ENCODE assay signal across 29 mouse cellular contexts in the genomic region with DNA sequence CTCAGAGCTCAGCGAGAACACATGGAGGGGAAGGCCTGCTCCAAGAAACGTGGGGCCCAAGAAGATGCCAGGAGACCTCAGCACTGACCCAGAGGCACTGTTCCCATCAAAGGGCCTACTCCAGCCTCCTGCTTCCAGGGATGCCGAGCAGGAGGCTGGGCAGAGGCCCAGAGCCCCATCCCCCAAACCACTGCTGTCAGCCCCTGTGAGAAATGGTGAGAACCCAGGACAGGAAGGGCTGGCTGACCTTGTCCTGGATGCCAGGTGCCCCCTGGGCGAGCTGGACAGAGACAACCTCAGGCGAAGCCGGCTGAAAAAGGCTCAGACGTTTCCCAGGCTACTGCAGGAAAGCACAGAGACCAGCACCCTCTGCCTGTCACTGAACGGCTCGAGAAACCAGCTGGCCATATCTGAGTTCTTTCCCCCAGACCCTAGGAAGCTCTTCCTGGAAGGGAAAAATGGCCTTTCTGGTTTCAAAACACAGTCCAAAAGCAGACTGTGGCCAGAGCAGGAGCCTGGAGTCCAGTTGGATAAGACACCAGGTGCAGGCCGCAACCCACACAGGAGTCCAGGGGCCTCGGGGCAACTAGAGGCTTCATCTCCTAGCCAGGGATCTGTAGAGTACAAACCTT. TPM values are rescaled to one million over a fixed set of nuclear protein-coding genes. Genes with fewer than 3 reads are reported as not detected.
DNase-seq lines count a peak whose midpoint lies in the region; ATAC-seq and TF ChIP-seq lines count a peak whose summit lies in the region.
"Had no signal": no experiment of that assay in that cellular context is flagged by ENCODE, and none has a peak within 500 bp of the region (broad histone marks: within the 10 kb centered on the region; RNA-seq: fewer than 3 reads in every experiment).

No protein-coding gene starts in this region.

- H3K36me3 ChIP-seq in forebrain, embryonic 12.5 days (replicated peaks) = no peaks in the 10 kb centered on the region
- no peaks in the 10 kb centered on the region for H3K36me3 ChIP-seq in forebrain, postnatal 0 days (ENCODE audit: insufficient read depth)
- H3K36me3 ChIP-seq in neural tube, embryonic 14.5 days (ENCODE audit: control insufficient read depth, insufficient read depth, low read length) = no peaks in the 10 kb centered on the region
- H3K36me3 ChIP-seq in neural tube, embryonic 15.5 days = no peaks in the 10 kb centered on the region
- H3K36me3 ChIP-seq: heart, embryonic 13.5 days; liver, embryonic 13.5 days had no signal

- WGBS in forebrain, embryonic 12.5 days = 56% methylated on average over 11 of the region's 11 CpGs
- WGBS in forebrain, postnatal 0 days = 52% methylated on average over 11 of the region's 11 CpGs
- WGBS in neural tube, embryonic 14.5 days = 73% methylated on average over 11 of the region's 11 CpGs
- WGBS in neural tube, embryonic 15.5 days = 64% methylated on average over 11 of the region's 11 CpGs

- H3K27ac ChIP-seq in forebrain, embryonic 12.5 days = no peak overlapping the region
- H3K27ac ChIP-seq in forebrain, postnatal 0 days (ENCODE audit: low read depth, low read length) = no peak overlapping the region
- no peak overlapping the region for H3K27ac ChIP-seq in neural tube, embryonic 14.5 days (ENCODE audit: low read depth, low read length)
- H3K27ac ChIP-seq in neural tube, embryonic 15.5 days (replicated peaks) = no peak overlapping the region
- H3K27ac ChIP-seq: heart, embryonic 13.5 days; liver, embryonic 13.5 days; stomach, postnatal 0 days had no signal

- H3K4me3 ChIP-seq in forebrain, embryonic 12.5 days (replicated peaks) = no peak overlapping the region
- no peak overlapping the region for H3K4me3 ChIP-seq in forebrain, postnatal 0 days (ENCODE audit: low read depth, low read length)
- H3K4me3 ChIP-seq in neural tube, embryonic 14.5 days (ENCODE audit: low read depth, low read length) = no peak overlapping the region
- no peak overlapping the region for H3K4me3 ChIP-seq in neural tube, embryonic 15.5 days (replicated peaks)
- H3K4me3 ChIP-seq: heart, embryonic 13.5 days; liver, embryonic 13.5 days had no signal

- DNase-seq in cerebellum, postnatal 14 days = no peak
- no peak for DNase-seq in forebrain, postnatal 0 days
- DNase-seq in kidney, postnatal 10 days = peak; percentile 12
- no peak for DNase-seq in kidney, adult 9 months
- DNase-seq: adrenal gland, adult 8-10 months; gastrocnemius, postnatal 25 days; heart, adult 18-20 months; heart, postnatal 14 days; kidney, adult 18-20 months; kidney, postnatal 14 days; liver, embryonic 13.5 days; lung, adult 2 months; lung, postnatal 14 days; right cerebral cortex, postnatal 14 days; thymus, adult 2 months; thymus, postnatal 4 days had no signal

- H3K27me3 ChIP-seq in forebrain, embryonic 12.5 days = peaks cover 52% of the 10 kb centered on the region
- H3K27me3 ChIP-seq in forebrain, postnatal 0 days (ENCODE audit: insufficient read depth, low read length) = peaks cover 18% of the 10 kb centered on the region
- H3K27me3 ChIP-seq in neural tube, embryonic 14.5 days (ENCODE audit: control insufficient read depth, insufficient read depth, low read length) = peaks cover 8% of the 10 kb centered on the region; the same call in 1 of the 2 replicates
- peaks cover 32% of the 10 kb centered on the region for H3K27me3 ChIP-seq in neural tube, embryonic 15.5 days (replicated peaks)

- ATAC-seq in cerebellum, adult (ENCODE audit: insufficient number of reproducible peaks, low FRiP score, low TSS enrichment) = peak; percentile 31; the same call in 1 of the 2 replicates
- no peak for ATAC-seq in forebrain, embryonic 12.5 days (ENCODE audit: low FRiP score)
- ATAC-seq in forebrain, postnatal 0 days = no peak
- no peak for ATAC-seq in neural tube, embryonic 14.5 days (ENCODE audit: low read depth)
- no peak for ATAC-seq in neural tube, embryonic 15.5 days (ENCODE audit: low FRiP score)
- ATAC-seq: activated CD4-positive, CD25-positive, alpha-beta regulatory T cell, adult 4 months; inflammation-experienced regulatory T-cells, adult 6 months had no signal

- no peaks in the 10 kb centered on the region for H3K9me3 ChIP-seq in forebrain, embryonic 12.5 days
- no peaks in the 10 kb centered on the region for H3K9me3 ChIP-seq in forebrain, postnatal 0 days (ENCODE audit: low read length)
- no peaks in the 10 kb centered on the region for H3K9me3 ChIP-seq in neural tube, embryonic 14.5 days (ENCODE audit: control insufficient read depth, low read length)
- no peaks in the 10 kb centered on the region for H3K9me3 ChIP-seq in neural tube, embryonic 15.5 days (replicated peaks)
- H3K9me3 ChIP-seq: heart, embryonic 13.5 days; liver, embryonic 13.5 days had no signal

- peaks cover 26% of the 10 kb centered on the region for H3K4me1 ChIP-seq in forebrain, embryonic 12.5 days
- H3K4me1 ChIP-seq in forebrain, postnatal 0 days (ENCODE audit: insufficient read depth) = peaks cover 22% of the 10 kb centered on the region
- peaks cover 12% of the 10 kb centered on the region for H3K4me1 ChIP-seq in neural tube, embryonic 14.5 days (ENCODE audit: control insufficient read depth, insufficient read depth, low read length)
- peaks cover 28% of the 10 kb centered on the region for H3K4me1 ChIP-seq in neural tube, embryonic 15.5 days

- TF ChIP-seq CTCF in forebrain, postnatal 0 days (IDR thresholded peaks at IDR 0.05; ENCODE audit: low read depth) = no peak

- H3K9ac ChIP-seq in forebrain, embryonic 12.5 days = peak overlapping the region; percentile 2; the same call in 1 of the 2 replicates
- H3K9ac ChIP-seq in forebrain, postnatal 0 days = no peak overlapping the region; the same call in 1 of the 2 replicates
- 0 out of 2 replicates have a peak overlapping the region, but pooled peaks have one; percentile 25 for H3K9ac ChIP-seq in neural tube, embryonic 14.5 days (replicated peaks; ENCODE audit: low read depth, low read length)
- H3K9ac ChIP-seq in neural tube, embryonic 15.5 days (replicated peaks) = no peak overlapping the region
- H3K9ac ChIP-seq: heart, embryonic 13.5 days; liver, embryonic 13.5 days had no signal

- H3K4me2 ChIP-seq in forebrain, embryonic 12.5 days = no peak overlapping the region
- no peak overlapping the region for H3K4me2 ChIP-seq in forebrain, postnatal 0 days (ENCODE audit: low read depth)
- H3K4me2 ChIP-seq in neural tube, embryonic 14.5 days (ENCODE audit: low read depth, low read length) = no peak overlapping the region
- no peak overlapping the region for H3K4me2 ChIP-seq in neural tube, embryonic 15.5 days
- H3K4me2 ChIP-seq: heart, embryonic 13.5 days; liver, embryonic 13.5 days had no signal

RNA-seq across cellular contexts. Expression of a gene that starts 15.8 kb away (rescaled TPM):
- polyA plus RNA-seq in forebrain, embryonic 12.5 days (2016; fragmentation: Nextera tagmentation; extraction: Ambion mirVana) = 1.2 and 1.3 TPM in 2 replicates
- total RNA-seq in forebrain, postnatal 0 days (2014; rRNA removed) = 28.9 and 48.4 TPM in 2 replicates
- polyA plus RNA-seq in forebrain, postnatal 0 days (2015; fragmentation: Nextera tagmentation; extraction: Ambion mirVana) = 7.1 and 10.0 TPM in 2 replicates
- polyA plus RNA-seq in neural tube, embryonic 14.5 days (2014; fragmentation: Nextera tagmentation; extraction: Ambion mirVana) = 18.8 and 28.5 TPM in 2 replicates
- polyA plus RNA-seq in neural tube, embryonic 15.5 days (2015; fragmentation: Nextera tagmentation; extraction: Ambion mirVana) = 12.5 and 15.5 TPM in 2 replicates
- total RNA-seq: gastrocnemius, postnatal 25 days; megakaryocyte progenitor cell, adult 5-6 weeks had no signal

RNA-seq across cellular contexts. Expression of a gene that starts 33.3 kb away (rescaled TPM):
- polyA plus RNA-seq in forebrain, embryonic 12.5 days (2016; fragmentation: Nextera tagmentation; extraction: Ambion mirVana) = not detected in 2 replicates
- not detected in 2 replicates for total RNA-seq in forebrain, postnatal 0 days (2014; rRNA removed)
- not detected in 2 replicates for polyA plus RNA-seq in forebrain, postnatal 0 days (2015; fragmentation: Nextera tagmentation; extraction: Ambion mirVana)
- polyA plus RNA-seq in neural tube, embryonic 14.5 days (2014; fragmentation: Nextera tagmentation; extraction: Ambion mirVana) = not detected in 2 replicates
- polyA plus RNA-seq in neural tube, embryonic 15.5 days (2015; fragmentation: Nextera tagmentation; extraction: Ambion mirVana) = 1.6 TPM in 1 of 2 replicates, not detected in the other
- total RNA-seq: adrenal gland, adult 8-10 months; gastrocnemius, postnatal 25 days; heart, adult 18-20 months; heart, postnatal 14 days; layer of hippocampus, adult 8-10 months; left cerebral cortex, postnatal 14 days; megakaryocyte progenitor cell, adult 5-6 weeks; midbrain, postnatal 0 days had no signal
- polyA plus RNA-seq: forebrain, embryonic 16.5 days; heart, embryonic 13.5 days; liver, embryonic 13.5 days; lung, adult 2 months; midbrain, postnatal 0 days; stomach, postnatal 0 days had no signal

Comparison
In these comparisons a context has a peak if more than half of its experiments do, and no peak if none do; other contexts are left out.
1. H3K9ac ChIP-seq: peak in forebrain, embryonic 12.5 days (single experiment) and neural tube, embryonic 14.5 days (single experiment); none in forebrain, postnatal 0 days (single experiment) and neural tube, embryonic 15.5 days (single experiment).